Mouse (Mus musculus) CH12.LX (cell line): ENCODE data around the gene Usp49. TPM values are rescaled to one million over a fixed set of nuclear protein-coding genes. Genes with fewer than 3 reads are reported as not detected.
A peak's percentile ranks its signal among the peaks of the same experiment; 100 is the strongest.

Experiments
- DNase-seq: peaks from one replicate; pipeline ENCODE4 v3.0.0-alpha.2; 2013; ENCODE audit errors: extremely low read depth
- H3K27ac ChIP-seq: 2 replicates; pipeline ENCODE4 v1.5.1; 2012; ENCODE audit warnings: low read depth, mild to moderate bottlenecking, control low read depth, moderate library complexity; ENCODE audit not compliant: insufficient read depth
- H3K27me3 ChIP-seq: replicated peaks from 2 replicates; pipeline ENCODE3; 2012; ENCODE audit warnings: inconsistent platforms
- H3K36me3 ChIP-seq, 2 experiments: replicated peaks in 1 of 2; 2 replicates each; pipeline versions ENCODE3 to v1.6.1; 2012; ENCODE audit warnings: inconsistent platforms in 1 of 2, low read length in 1 of 2, mild to moderate bottlenecking in 1 of 2, mixed read lengths in 1 of 2, moderate library complexity in 1 of 2; ENCODE audit not compliant: control insufficient read depth in 1 of 2, insufficient read depth in 1 of 2
- H3K4me1 ChIP-seq, 2 experiments: 2 replicates each; pipeline ENCODE4 v1.6.1; 2012; ENCODE audit warnings: inconsistent platforms in 1 of 2, moderate library complexity in 1 of 2; ENCODE audit not compliant: insufficient read depth in 2 of 2, control insufficient read depth in 1 of 2
- H3K4me2 ChIP-seq: 2 replicates; pipeline ENCODE4 v1.6.1; 2012; ENCODE audit warnings: low read depth, mild to moderate bottlenecking, control low read depth; ENCODE audit not compliant: poor library complexity, insufficient read depth, severe bottlenecking
- H3K4me3 ChIP-seq, 3 experiments: fragments of 150-350 bp in 1 of 3; sonication (generic) in 1 of 3; replicated peaks in 1 of 3; 2 replicates each; pipeline versions ENCODE3 to v1.5.1; 2011 to 2012; ENCODE audit warnings: low read depth in 2 of 3, low read length in 2 of 3, mild to moderate bottlenecking in 2 of 3, moderate library complexity in 2 of 3, control low read depth in 1 of 3, improper control_type of control experiment in 1 of 3, inconsistent platforms in 1 of 3, mixed read lengths in 1 of 3; ENCODE audit not compliant: poor library complexity in 1 of 3
- H3K79me2 ChIP-seq: replicated peaks from 2 replicates; pipeline ENCODE4 v1.6.1; 2012; ENCODE audit warnings: mild to moderate bottlenecking, moderate library complexity; ENCODE audit not compliant: control insufficient read depth, poor library complexity, insufficient read depth, severe bottlenecking; ENCODE audit errors: extremely low read depth
- H3K9ac ChIP-seq: 2 replicates; pipeline ENCODE4 v1.6.1; 2012; ENCODE audit warnings: low read depth, mild to moderate bottlenecking, control low read depth, moderate library complexity; ENCODE audit not compliant: insufficient read depth
- H3K9me3 ChIP-seq: replicated peaks from 2 replicates; pipeline ENCODE3; 2012; ENCODE audit warnings: low read length, inconsistent platforms, mixed read lengths
- BHLHE40 ChIP-seq: IDR thresholded peaks from 2 replicates; pipeline ENCODE4 v1.6.1; 2011; ENCODE audit warnings: mild to moderate bottlenecking, low read depth, low read length, improper control_type of control experiment
- CHD1 ChIP-seq: IDR thresholded peaks from 2 replicates; pipeline ENCODE4 v1.6.1; 2012; ENCODE audit warnings: low read depth, low read length, improper control_type of control experiment, inconsistent platforms
- CHD2 ChIP-seq: IDR thresholded peaks from 2 replicates; pipeline ENCODE4 v1.6.1; 2011; ENCODE audit warnings: low read length, improper control_type of control experiment
- CTCF ChIP-seq, 2 experiments: IDR thresholded peaks in 1 of 2; conservative IDR thresholded peaks in 1 of 2; 2 replicates each; pipeline ENCODE4 v1.5.1; 2011 to 2012; ENCODE audit warnings: low read depth in 2 of 2, low read length in 2 of 2, improper control_type of control experiment in 1 of 2, inconsistent platforms in 1 of 2, mild to moderate bottlenecking in 1 of 2, moderate library complexity in 1 of 2
- E2F4 ChIP-seq: IDR thresholded peaks from 2 replicates; pipeline ENCODE4 v1.6.1; 2011; ENCODE audit warnings: low read depth, low read length, improper control_type of control experiment; ENCODE audit not compliant: insufficient replicate concordance
- ELF1 ChIP-seq: IDR thresholded peaks from 2 replicates; pipeline ENCODE4 v1.6.1; 2014; ENCODE audit warnings: low read depth, mild to moderate bottlenecking, inconsistent platforms, low read length, improper control_type of control experiment
- EP300 ChIP-seq: IDR thresholded peaks from 2 replicates; pipeline ENCODE4 v1.6.1; 2011; ENCODE audit warnings: low read length, improper control_type of control experiment
- ETS1 ChIP-seq: conservative IDR thresholded peaks from 2 replicates; pipeline ENCODE4 v1.6.1; 2012; ENCODE audit warnings: low read depth, mild to moderate bottlenecking, inconsistent platforms, low read length, improper control_type of control experiment, moderate library complexity
- GABPA ChIP-seq: IDR thresholded peaks from 2 replicates; pipeline ENCODE4 v1.6.1; 2012; ENCODE audit warnings: low read depth, low read length, improper control_type of control experiment, inconsistent platforms; ENCODE audit not compliant: insufficient replicate concordance
- HCFC1 ChIP-seq: IDR thresholded peaks from 2 replicates; pipeline ENCODE4 v1.6.1; 2012; ENCODE audit warnings: low read depth, mild to moderate bottlenecking, inconsistent platforms, low read length, improper control_type of control experiment
- IRF4 ChIP-seq: IDR thresholded peaks from 2 replicates; pipeline ENCODE4 v1.6.1; 2014; ENCODE audit warnings: low read depth, mild to moderate bottlenecking, inconsistent platforms, low read length, improper control_type of control experiment
- JUN ChIP-seq: IDR thresholded peaks from 2 replicates; pipeline ENCODE4 v1.6.1; 2011; ENCODE audit warnings: low read depth, mild to moderate bottlenecking, low read length, improper control_type of control experiment, moderate library complexity; ENCODE audit not compliant: insufficient read depth
- JUND ChIP-seq: conservative IDR thresholded peaks from 2 replicates; pipeline ENCODE4 v1.6.1; 2011; ENCODE audit warnings: low read depth, low read length, improper control_type of control experiment
- KAT2A ChIP-seq: IDR thresholded peaks from 2 replicates; pipeline ENCODE4 v1.6.1; 2012; ENCODE audit warnings: low read length, improper control_type of control experiment, inconsistent platforms; ENCODE audit not compliant: insufficient replicate concordance
- MAFK ChIP-seq: IDR thresholded peaks from 2 replicates; pipeline ENCODE4 v1.6.1; 2011; ENCODE audit warnings: low read length, improper control_type of control experiment; ENCODE audit not compliant: insufficient replicate concordance
- MAZ ChIP-seq: IDR thresholded peaks from 2 replicates; pipeline ENCODE4 v1.6.1; 2012; ENCODE audit warnings: low read depth, mild to moderate bottlenecking, inconsistent platforms, low read length, improper control_type of control experiment, moderate library complexity
- MEF2A ChIP-seq: IDR thresholded peaks from 2 replicates; pipeline ENCODE4 v1.6.1; 2014; ENCODE audit warnings: low read depth, mild to moderate bottlenecking, inconsistent platforms, low read length, improper control_type of control experiment, borderline replicate concordance
- MXI1 ChIP-seq: IDR thresholded peaks from 2 replicates; pipeline ENCODE4 v1.6.1; 2011; ENCODE audit warnings: mild to moderate bottlenecking, low read depth, low read length, improper control_type of control experiment
- MYC ChIP-seq: IDR thresholded peaks from 2 replicates; pipeline ENCODE4 v1.6.1; 2011; ENCODE audit warnings: low read depth, mild to moderate bottlenecking, improper control_type of control experiment, low read length
- NELFE ChIP-seq: IDR thresholded peaks from 2 replicates; pipeline ENCODE4 v1.6.1; 2011; ENCODE audit warnings: low read depth, low read length, improper control_type of control experiment
- NRF1 ChIP-seq: IDR thresholded peaks from 2 replicates; pipeline ENCODE4 v1.6.1; 2014; ENCODE audit warnings: low read depth, mild to moderate bottlenecking, inconsistent platforms, low read length, improper control_type of control experiment, moderate library complexity
- PAX5 ChIP-seq: IDR thresholded peaks from 2 replicates; pipeline ENCODE4 v1.6.1; 2012; ENCODE audit warnings: low read length, inconsistent platforms, mixed read lengths
- POLR2A ChIP-seq: IDR thresholded peaks from 2 replicates; pipeline ENCODE4 v1.6.1; 2011; ENCODE audit warnings: low read depth, mild to moderate bottlenecking, improper control_type of control experiment, low read length
- POLR2AphosphoS2 ChIP-seq: IDR thresholded peaks from 2 replicates; pipeline ENCODE4 v1.6.1; 2011; ENCODE audit warnings: low read depth, low read length, improper control_type of control experiment
- RAD21 ChIP-seq: IDR thresholded peaks from 2 replicates; pipeline ENCODE4 v1.6.1; 2011; ENCODE audit warnings: low read depth, mild to moderate bottlenecking, low read length, improper control_type of control experiment, moderate library complexity
- RCOR1 ChIP-seq: conservative IDR thresholded peaks from 2 replicates; pipeline ENCODE4 v1.6.1; 2012; ENCODE audit warnings: low read depth, mild to moderate bottlenecking, inconsistent platforms, low read length, improper control_type of control experiment
- SIN3A ChIP-seq: IDR thresholded peaks from 2 replicates; pipeline ENCODE4 v1.6.1; 2012; ENCODE audit warnings: low read length, improper control_type of control experiment, inconsistent platforms
- SMC3 ChIP-seq: IDR thresholded peaks from 2 replicates; pipeline ENCODE4 v1.6.1; 2011; ENCODE audit warnings: low read depth, low read length, improper control_type of control experiment
- TBP ChIP-seq: conservative IDR thresholded peaks from 2 replicates; pipeline ENCODE4 v1.6.1; 2011; ENCODE audit warnings: low read depth, low read length, improper control_type of control experiment
- TCF12 ChIP-seq: IDR thresholded peaks from 2 replicates; pipeline ENCODE4 v1.6.1; 2014; ENCODE audit warnings: low read depth, mild to moderate bottlenecking, inconsistent platforms, low read length, improper control_type of control experiment
- UBTF ChIP-seq: IDR thresholded peaks from 2 replicates; pipeline ENCODE4 v1.6.1; 2012; ENCODE audit warnings: low read depth, mild to moderate bottlenecking, inconsistent platforms, low read length, improper control_type of control experiment, moderate library complexity
- USF1 ChIP-seq: IDR thresholded peaks from 2 replicates; pipeline ENCODE4 v1.6.1; 2014; ENCODE audit warnings: low read depth, mild to moderate bottlenecking, inconsistent platforms, low read length, improper control_type of control experiment
- USF2 ChIP-seq: conservative IDR thresholded peaks from 2 replicates; pipeline ENCODE4 v1.6.1; 2011; ENCODE audit warnings: low read depth, low read length, improper control_type of control experiment
- ZC3H11A ChIP-seq: IDR thresholded peaks from 2 replicates; pipeline ENCODE4 v1.6.1; 2012; ENCODE audit warnings: low read depth, mild to moderate bottlenecking, inconsistent platforms, low read length, improper control_type of control experiment
- ZKSCAN1 ChIP-seq: IDR thresholded peaks from 2 replicates; pipeline ENCODE4 v1.6.1; 2012; ENCODE audit warnings: low read depth, inconsistent platforms, low read length, improper control_type of control experiment, borderline replicate concordance
- ZMIZ1 ChIP-seq: IDR thresholded peaks from 2 replicates; pipeline ENCODE4 v1.6.1; 2012; ENCODE audit warnings: low read depth, mild to moderate bottlenecking, inconsistent platforms, low read length, improper control_type of control experiment
- ZNF384 ChIP-seq: IDR thresholded peaks from 2 replicates; pipeline ENCODE4 v1.6.1; 2012; ENCODE audit warnings: low read depth, low read length, improper control_type of control experiment, inconsistent platforms
- dilution Hi-C: fragments of 300-500 bp; cut with MboI; formaldehyde crosslinking; loops from 2 replicates; pipeline ENCODE4 v1.14.3; 2020; ENCODE audit warnings: low sequenced_read_pairs; ENCODE audit not compliant: extremely low pct_unique_long_range_greater_than_20kb, extremely low pct_ligation_motif_present
- in situ Hi-C: fragments of 300-500 bp; cut with MboI; formaldehyde crosslinking; loops from 3 replicates; pipeline ENCODE4 v1.14.3; 2019; ENCODE audit warnings: low sequenced_read_pairs, low pct_ligation_motif_present, low pct_unique_long_range_greater_than_20kb, mixed read lengths
- polyA plus RNA-seq: library from polyadenylated mRNA; unstranded; fragments of >175 nt; gene quantifications from 2 replicates; pipeline ENCODE4 v1.2.1, GENCODE M21; 2012; ENCODE audit warnings: low read depth; ENCODE audit not compliant: insufficient read length
- total RNA-seq, 2 experiments: library from RNA; depleted of rRNA; stranded (reverse); fragments of 300-350 nt in 1 of 2; fragments of >200 nt in 1 of 2; gene quantifications; 2 replicates each; pipeline ENCODE4 v1.2.3; 2012 to 2014

The Usp49 gene
- total and polyA plus RNA-seq, 3 experiments, result 2.6 to 4.3 (median 3.4) TPM

DNA sequence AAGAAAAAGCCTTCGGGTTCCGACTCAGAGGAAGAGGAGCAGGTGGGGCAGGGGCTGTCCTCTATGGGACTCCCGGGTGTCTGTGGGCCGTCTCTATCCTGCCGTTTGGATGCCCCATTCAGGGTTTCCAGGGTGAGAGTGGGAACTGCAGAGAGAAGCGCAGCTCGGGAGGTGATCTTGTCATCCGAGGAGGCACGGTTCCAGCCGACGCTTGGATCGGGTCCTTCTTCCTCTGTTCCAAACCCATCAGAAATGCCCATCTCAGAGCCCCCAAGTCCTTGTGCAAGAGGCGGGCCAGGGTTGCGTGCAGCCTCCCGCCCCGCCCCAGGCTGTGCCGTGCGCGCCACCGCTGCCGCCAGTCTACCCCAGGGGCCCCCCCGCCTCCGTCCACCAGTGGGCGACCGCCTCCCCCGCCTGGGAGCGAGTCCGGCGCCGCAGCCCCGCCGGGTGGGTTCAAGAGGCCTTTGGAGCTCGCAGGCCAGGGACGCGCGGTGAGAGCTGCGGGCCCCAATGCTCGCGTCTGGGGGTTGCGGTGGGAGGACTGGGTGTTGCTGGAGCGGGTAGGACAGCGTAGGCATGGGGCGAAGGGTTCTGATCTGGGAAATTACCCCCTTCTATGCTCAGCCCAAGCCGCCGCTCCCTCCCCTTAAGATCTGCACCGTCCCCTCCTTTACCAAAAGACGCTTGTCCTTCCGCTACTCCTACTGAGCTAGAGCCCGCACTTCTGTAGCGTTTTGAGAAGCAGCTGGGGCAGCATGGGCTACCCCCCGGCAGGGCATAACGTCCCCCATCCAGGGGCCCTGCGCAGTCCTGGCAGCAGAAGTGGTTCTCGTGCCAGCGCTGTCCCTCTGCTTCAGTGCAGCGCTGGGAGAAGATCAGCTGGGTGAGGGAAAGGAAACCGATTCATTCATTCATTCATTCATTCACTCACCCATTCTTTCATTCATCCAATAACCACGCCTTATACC lies 58.4 kb downstream of the Usp49 start, which contains the start of gene Frs3:
Frs3 (plus strand) TSS at position 423 of the 968 bp plus-strand sequence.
- H3K36me3 ChIP-seq, result peaks cover 17 to 29% of the 10 kb centered on the region in 2 experiments
- H3K4me1 ChIP-seq, result peaks cover 5 to 24% of the 10 kb centered on the region in 2 experiments
- H3K9me3 ChIP-seq, result no peaks in the 10 kb centered on the region
- in situ Hi-C loops (loop anchor here (5.0 kb wide), 1 partner anchor 77 kb away; the partner anchor contains the start of genes Bysl, Gm20517 and Med20), dilution Hi-C loops (no loop called here)
- H3K4me2 ChIP-seq, result peak within 1 kb of the TSS; percentile 88
- peaks cover 50% of the 10 kb centered on the region for H3K27me3 ChIP-seq
- no peak within 1 kb of the TSS for H3K27ac ChIP-seq
- H3K4me3 ChIP-seq, result peak within 1 kb of the TSS; percentile 85 to 96 (median 92)
- H3K9ac ChIP-seq, result peak within 1 kb of the TSS; percentile 84
- peaks cover 10% of the 10 kb centered on the region for H3K79me2 ChIP-seq
- no peak for DNase-seq
- TF ChIP-seq USF1 (no peak), NRF1 (no peak), HCFC1 (0 out of 2 replicates have a peak, but pooled peaks have one; percentile 27), ZC3H11A (no peak), RAD21 (no peak), JUND (no peak), CHD2 (no peak), IRF4 (peak; percentile 41; the same call in 1 of the 2 replicates), POLR2AphosphoS2 (no peak), MAFK (no peak), SIN3A (no peak; the same call in 1 of the 2 replicates), RCOR1 (no peak), ELF1 (0 out of 2 replicates have a peak, but pooled peaks have one; percentile 28), MXI1 (peak; percentile 45; the same call in 1 of the 2 replicates), ZKSCAN1 (no peak), ETS1 (no peak), MEF2A (no peak), BHLHE40 (no peak), GABPA (no peak), MAZ (peak; percentile 62; the same call in 1 of the 2 replicates), CHD1 (no peak), UBTF (0 out of 2 replicates have a peak, but pooled peaks have one; percentile 40), CTCF (conservative IDR thresholded peaks at IDR 0.05 in 1 of 2, IDR thresholded peaks at IDR 0.05 in 1 of 2; ENCODE audit: low read depth in 2 of 2, low read length in 2 of 2) (peak in 1 of 2 experiments; percentile 27; a peak in 1 of 4 replicates), TBP (no peak), MYC (no peak), KAT2A (no peak), ZNF384 (no peak), USF2 (no peak), EP300 (no peak), E2F4 (no peak), ZMIZ1 (peak; percentile 66; the same call in 1 of the 2 replicates), PAX5 (no peak), JUN (no peak), TCF12 (peak; percentile 50; the same call in 1 of the 2 replicates), SMC3 (no peak), NELFE (peak; percentile 49; the same call in 1 of the 2 replicates), POLR2A (peak; percentile 57)
